Mouse (Mus musculus) limb, embryonic 14.5 days (tissue): ENCODE measurements around the gene Pglyrp1. TPM values are rescaled to one million over a fixed set of nuclear protein-coding genes. Genes with fewer than 3 reads are reported as not detected.

Experiments used
- ATAC-seq: fragments of 200-750 bp; cut with Nextera tagmentation; 2 replicates; pipeline ENCODE4 v1.8.0; 2017; ENCODE audit warnings: low read depth, moderate number of reproducible peaks, moderate TSS enrichment; ENCODE audit not compliant: low FRiP score
- DNase-seq: peaks from one replicate; pipeline ENCODE4 v3.0.0-alpha.2; 2015; ENCODE audit warnings: low spot score
- H3K27ac ChIP-seq: fragments of 300-500 bp; sonication (generic); replicated peaks from 2 replicates; pipeline ENCODE4 v1.5.1; 2014; ENCODE audit warnings: low read depth, mild to moderate bottlenecking, low read length, moderate library complexity, mixed read lengths
- H3K27me3 ChIP-seq: fragments of 300-500 bp; sonication (generic); 2 replicates; pipeline ENCODE4 v1.6.1; 2014; ENCODE audit warnings: low read length, mixed read lengths; ENCODE audit not compliant: control insufficient read depth, insufficient read depth
- H3K36me3 ChIP-seq: fragments of 300-500 bp; sonication (generic); 2 replicates; pipeline ENCODE4 v1.6.1; 2014; ENCODE audit warnings: mild to moderate bottlenecking, low read length, moderate library complexity, mixed read lengths; ENCODE audit not compliant: control insufficient read depth, insufficient read depth
- H3K4me1 ChIP-seq: fragments of 300-500 bp; sonication (generic); 2 replicates; pipeline ENCODE4 v1.6.1; 2014; ENCODE audit warnings: antibody characterized with exemption, low read length, mixed read lengths; ENCODE audit not compliant: control insufficient read depth, insufficient read depth
- H3K4me2 ChIP-seq: fragments of 300-500 bp; sonication (generic); replicated peaks from 2 replicates; pipeline ENCODE4 v1.6.1; 2014; ENCODE audit warnings: low read depth, mild to moderate bottlenecking, low read length, moderate library complexity; ENCODE audit not compliant: severe bottlenecking
- H3K4me3 ChIP-seq: fragments of 300-500 bp; sonication (generic); replicated peaks from 2 replicates; pipeline ENCODE4 v1.5.1; 2014; ENCODE audit warnings: low read length
- H3K9ac ChIP-seq: fragments of 300-500 bp; sonication (generic); 2 replicates; pipeline ENCODE4 v1.6.1; 2014; ENCODE audit warnings: mild to moderate bottlenecking, low read depth, low read length, moderate library complexity; ENCODE audit not compliant: severe bottlenecking
- H3K9me3 ChIP-seq: fragments of 300-500 bp; sonication (generic); 2 replicates; pipeline ENCODE4 v1.6.1; 2016; ENCODE audit warnings: low read length; ENCODE audit not compliant: control insufficient read depth
- POLR2A ChIP-seq: fragments of 200-500 bp; IDR thresholded peaks from 2 replicates; pipeline ENCODE4 v1.8.0; 2012; ENCODE audit warnings: inconsistent platforms, mild to moderate bottlenecking, moderate library complexity, borderline replicate concordance; ENCODE audit not compliant: insufficient read depth, insufficient read length; ENCODE audit errors: extremely low read depth
- WGBS: fragments of 180-500 bp; shearing (Covaris S2); extraction: QIAGEN DNeasy Blood & Tissue Kit; methylation state at CpG from one replicate; pipeline ENCODE4 v1.1.7; 2014; 5-methylcytosine and 5-hydroxymethylcytosine counted together
- polyA plus RNA-seq, 2 experiments: library from polyadenylated mRNA; depleted of rRNA in 1 of 2; stranded (reverse) in 1 of 2; unstranded in 1 of 2; fragments of >200 nt; fragmentation: Nextera tagmentation in 1 of 2; extraction: Ambion mirVana in 1 of 2; gene quantifications; 2 replicates each; pipeline versions ENCODE4 v1.2.1 to v1.2.3; 2012 to 2014

The Pglyrp1 gene
- polyA plus RNA-seq, 2 experiments, result 0.60 to 1.9 TPM

GRCm38 (mm10) chr7:18873253-18873652, 2.1 kb downstream of the Pglyrp1 start:
- H3K27ac ChIP-seq, result no peak overlapping the region
- H3K9me3 ChIP-seq, result no peaks in the 10 kb centered on the region
- H3K4me1 ChIP-seq, result peaks cover 3% of the 10 kb centered on the region; the same call in 1 of the 2 replicates
- peak overlapping the region; percentile 52; the same call in 1 of the 2 replicates for H3K9ac ChIP-seq
- no peaks in the 10 kb centered on the region for H3K27me3 ChIP-seq
- ATAC-seq, result peak; percentile 84
- no peak for TF ChIP-seq POLR2A
- WGBS, result under 1% methylated on average over 10 of the region's 10 CpGs
- peak overlapping the region; percentile 81 for H3K4me2 ChIP-seq
- no peaks in the 10 kb centered on the region for H3K36me3 ChIP-seq
- peak overlapping the region; percentile 35 for H3K4me3 ChIP-seq
- DNase-seq, result peak; percentile 81

GRCm38 (mm10) chr7:18875372-18875771, 4.2 kb downstream of the Pglyrp1 start:
- no peak for TF ChIP-seq POLR2A
- Histone ChIP-seq H3K4me3 (no peak overlapping the region), H3K36me3 (no peaks in the 10 kb centered on the region), H3K27ac (no peak overlapping the region), H3K4me1 (peaks cover 3% of the 10 kb centered on the region; the same call in 1 of the 2 replicates), H3K4me2 (no peak overlapping the region), H3K9ac (no peak overlapping the region), H3K27me3 (no peaks in the 10 kb centered on the region), H3K9me3 (no peaks in the 10 kb centered on the region)
- 94% methylated on average over 5 of the region's 5 CpGs for WGBS
- no peak for DNase-seq
- ATAC-seq, result no peak

DNA sequence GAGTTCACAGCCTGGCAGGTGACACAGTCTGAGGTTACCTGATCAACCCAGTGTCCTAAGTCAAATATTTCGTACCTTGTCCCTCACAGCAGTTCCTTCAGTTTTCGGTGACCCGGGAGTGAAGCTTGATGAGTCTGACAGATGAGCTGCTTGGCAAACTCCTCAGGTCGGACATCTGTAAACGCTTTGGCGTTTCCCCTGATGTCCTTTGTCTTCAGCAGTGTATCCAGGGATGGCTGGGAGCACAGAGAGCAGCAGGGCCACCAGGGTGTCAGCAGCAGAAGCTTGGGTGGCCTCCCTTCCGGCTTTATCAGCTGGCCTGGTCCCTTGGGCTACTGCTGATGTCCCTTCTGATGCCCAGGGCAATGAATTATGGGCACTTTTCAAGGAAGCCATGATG, 7.6 kb downstream of the Pglyrp1 start:
- H3K9me3 ChIP-seq, result no peaks in the 10 kb centered on the region
- WGBS, result 61% methylated on average over 7 of the region's 7 CpGs
- no peaks in the 10 kb centered on the region for H3K36me3 ChIP-seq
- DNase-seq (no peak), ATAC-seq (no peak)
- H3K27ac ChIP-seq, result no peak overlapping the region
- no peak overlapping the region for H3K4me3 ChIP-seq
- no peaks in the 10 kb centered on the region for H3K27me3 ChIP-seq
- TF ChIP-seq POLR2A, result no peak
- no peak overlapping the region for H3K9ac ChIP-seq
- H3K4me2 ChIP-seq, result no peak overlapping the region
- H3K4me1 ChIP-seq, result no peaks in the 10 kb centered on the region

DNA sequence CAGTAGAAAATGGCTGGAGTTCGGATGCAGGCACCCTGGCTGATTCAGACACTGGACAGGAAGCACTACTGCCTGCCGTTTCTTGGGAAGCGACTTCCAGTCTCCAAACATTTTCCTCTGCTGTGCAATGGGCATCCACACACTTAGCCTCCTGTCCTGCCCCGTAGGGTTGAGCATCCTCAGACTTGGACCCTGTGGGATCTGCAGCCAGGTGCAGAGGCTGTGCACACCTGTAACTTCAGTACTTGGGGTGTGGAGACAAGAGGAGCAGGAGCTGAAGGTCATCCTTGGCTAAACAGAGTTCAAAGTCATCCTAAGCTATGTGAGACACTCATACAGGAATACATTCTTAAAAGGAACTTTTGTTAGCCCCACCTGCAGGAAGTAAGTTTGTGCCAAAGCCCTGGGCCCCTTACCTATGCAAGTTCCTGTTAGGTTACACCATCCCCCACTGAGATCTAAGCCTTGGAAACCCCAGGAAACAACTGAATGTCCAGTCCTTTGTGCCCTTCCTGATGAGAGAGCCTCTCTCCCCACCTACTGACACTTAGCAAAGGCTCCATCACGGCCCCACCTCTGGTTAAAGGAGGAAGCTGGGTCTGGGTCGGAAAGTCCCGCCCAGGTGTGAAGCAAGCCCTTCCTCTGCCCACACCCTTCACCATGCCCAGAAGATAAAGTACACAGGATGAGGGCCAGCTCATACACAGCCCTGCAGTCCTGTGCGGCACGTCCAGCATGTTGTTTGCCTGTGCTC, 13.0 kb downstream of the Pglyrp1 start:
- Histone ChIP-seq H3K36me3 (no peaks in the 10 kb centered on the region), H3K9ac (no peak overlapping the region), H3K27me3 (no peaks in the 10 kb centered on the region), H3K4me3 (no peak overlapping the region), H3K4me1 (no peaks in the 10 kb centered on the region), H3K4me2 (no peak overlapping the region), H3K27ac (no peak overlapping the region), H3K9me3 (no peaks in the 10 kb centered on the region)
- 54% methylated on average over 9 of the region's 9 CpGs for WGBS
- ATAC-seq (no peak), DNase-seq (no peak)
- TF ChIP-seq POLR2A, result no peak

DNA sequence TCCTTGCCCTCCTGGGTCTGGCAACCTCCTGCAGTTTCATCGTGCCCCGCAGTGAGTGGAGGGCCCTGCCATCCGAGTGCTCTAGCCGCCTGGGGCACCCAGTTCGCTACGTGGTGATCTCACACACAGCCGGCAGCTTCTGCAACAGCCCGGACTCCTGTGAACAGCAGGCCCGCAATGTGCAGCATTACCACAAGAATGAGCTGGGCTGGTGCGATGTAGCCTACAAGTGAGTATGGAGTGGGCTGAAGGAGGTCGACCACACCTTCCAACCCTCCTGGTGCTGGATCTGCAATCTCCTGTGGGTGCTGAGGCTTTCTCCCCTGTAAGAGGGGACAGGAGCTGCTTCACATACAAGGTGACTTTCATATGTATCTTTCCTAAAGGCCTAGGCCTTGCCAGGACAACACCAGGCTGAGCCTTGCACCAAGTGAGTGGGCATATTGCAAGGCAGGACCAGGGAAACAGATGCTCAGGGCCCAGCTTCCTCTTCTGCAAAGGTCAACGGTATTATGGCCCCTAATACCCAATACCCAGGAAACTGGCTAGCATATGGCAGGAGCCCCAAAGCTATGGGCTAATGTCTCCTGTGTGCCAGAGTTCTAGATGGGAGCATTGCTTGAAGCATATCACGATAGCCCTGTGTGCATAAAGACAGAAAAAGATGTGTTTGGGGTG, 13.8 kb downstream of the Pglyrp1 start:
- Histone ChIP-seq H3K4me1 (no peaks in the 10 kb centered on the region), H3K4me2 (no peak overlapping the region), H3K9me3 (no peaks in the 10 kb centered on the region), H3K27ac (no peak overlapping the region), H3K27me3 (no peaks in the 10 kb centered on the region), H3K4me3 (no peak overlapping the region), H3K36me3 (no peaks in the 10 kb centered on the region), H3K9ac (no peak overlapping the region)
- TF ChIP-seq POLR2A, result no peak
- ATAC-seq (no peak), DNase-seq (no peak)
- WGBS, result 63% methylated on average over 13 of the region's 13 CpGs
